Mouse (Mus musculus): Measurements from ENCODE around the gene Igsf23. TPM values are rescaled to one million over a fixed set of nuclear protein-coding genes. Genes with fewer than 3 reads are reported as not detected.

Gene Igsf23
- polyA plus RNA-seq, 1 experiment from 2014 or later = 0.18 TPM

GRCm38 (mm10) chr7:19952320-19952986 is 1.9 kb upstream of the Igsf23 start:
- no peaks in the 10 kb centered on the region for H3K9me3 ChIP-seq (replicated peaks)
- H3K9ac ChIP-seq = no peak overlapping the region
- H3K27ac ChIP-seq = no peak overlapping the region
- no peak overlapping the region for H3K4me3 ChIP-seq (replicated peaks)
- H3K4me2 ChIP-seq = no peak overlapping the region
- no peak for ATAC-seq (replicated peaks; ENCODE audit: low FRiP score)
- peaks cover 12% of the 10 kb centered on the region; the same call in 1 of the 2 replicates for H3K4me1 ChIP-seq
- 76% methylated on average over 10 of the region's 10 CpGs for WGBS
- no peaks in the 10 kb centered on the region for H3K36me3 ChIP-seq
- no peaks in the 10 kb centered on the region for H3K27me3 ChIP-seq

- Histone ChIP-seq H3K27ac (no peak overlapping the region), H3K4me2 (no peak overlapping the region), H3K4me3 (replicated peaks) (no peak overlapping the region), H3K4me1 (0 out of 2 replicates have a peak, but pooled peaks cover 12% of the 10 kb centered on the region), H3K36me3 (no peaks in the 10 kb centered on the region), H3K9me3 (replicated peaks) (no peaks in the 10 kb centered on the region), H3K9ac (no peak overlapping the region), H3K27me3 (no peaks in the 10 kb centered on the region)
- WGBS = 52% methylated on average over 10 of the region's 10 CpGs
- no peak for ATAC-seq (replicated peaks; ENCODE audit: low FRiP score)
These were observed 560 bp downstream of the Igsf23 start for GRCm38 (mm10) chr7:19949996-19950395.

DNA sequence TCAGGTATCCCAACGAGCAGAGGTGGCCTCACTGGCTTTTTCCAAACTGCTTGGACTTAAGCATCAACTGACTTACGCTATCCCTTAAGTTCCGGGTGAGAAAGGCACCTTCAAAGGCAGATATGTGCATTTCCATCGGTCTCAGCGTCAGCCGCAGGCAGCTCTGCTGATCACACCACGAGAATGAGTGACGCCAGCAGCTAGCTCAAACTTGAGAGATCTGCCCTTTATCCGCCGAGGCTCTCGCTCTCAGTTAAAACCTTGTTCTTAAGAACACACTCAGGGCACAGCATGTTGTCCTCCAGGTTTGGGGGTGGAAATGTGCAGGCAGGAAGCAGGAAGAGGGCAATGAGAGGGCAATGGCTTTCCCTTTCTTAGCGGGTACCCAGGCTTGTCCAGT is 1.6 kb downstream of the Igsf23 start:
- H3K9ac ChIP-seq = no peak overlapping the region
- 0 out of 2 replicates have a peak, but pooled peaks cover 12% of the 10 kb centered on the region for H3K4me1 ChIP-seq
- ATAC-seq (replicated peaks; ENCODE audit: low FRiP score) = no peak
- 75% methylated on average over 12 of the region's 12 CpGs for WGBS
- H3K27ac ChIP-seq = no peak overlapping the region
- H3K27me3 ChIP-seq = no peaks in the 10 kb centered on the region
- H3K9me3 ChIP-seq (replicated peaks) = no peaks in the 10 kb centered on the region
- no peak overlapping the region for H3K4me2 ChIP-seq
- no peak overlapping the region for H3K4me3 ChIP-seq (replicated peaks)
- no peaks in the 10 kb centered on the region for H3K36me3 ChIP-seq

- Histone ChIP-seq H3K4me2 (no peak overlapping the region), H3K36me3 (no peaks in the 10 kb centered on the region), H3K9me3 (replicated peaks) (no peaks in the 10 kb centered on the region), H3K4me1 (0 out of 2 replicates have a peak, but pooled peaks cover 3% of the 10 kb centered on the region), H3K4me3 (replicated peaks) (no peak overlapping the region), H3K27ac (no peak overlapping the region), H3K27me3 (no peaks in the 10 kb centered on the region), H3K9ac (no peak overlapping the region)
- no peak for ATAC-seq (replicated peaks; ENCODE audit: low FRiP score)
- WGBS = 80% methylated on average over 13 of the region's 13 CpGs
These were observed 4.6 kb downstream of the Igsf23 start for GRCm38 (mm10) chr7:19945821-19946515.

- Histone ChIP-seq H3K9ac (no peak overlapping the region), H3K27ac (no peak overlapping the region), H3K4me1 (no peaks in the 10 kb centered on the region), H3K36me3 (no peaks in the 10 kb centered on the region), H3K4me2 (no peak overlapping the region), H3K9me3 (replicated peaks) (no peaks in the 10 kb centered on the region), H3K4me3 (replicated peaks) (no peak overlapping the region), H3K27me3 (no peaks in the 10 kb centered on the region)
- 85% methylated on average over 5 of the region's 5 CpGs for WGBS
- no peak for ATAC-seq (replicated peaks; ENCODE audit: low FRiP score)
These were observed 5.4 kb downstream of the Igsf23 start for GRCm38 (mm10) chr7:19945201-19945600.

GRCm38 (mm10) chr7:19944709-19945108 is 5.8 kb downstream of the Igsf23 start:
- 90% methylated on average over 8 of the region's 8 CpGs for WGBS

DNA sequence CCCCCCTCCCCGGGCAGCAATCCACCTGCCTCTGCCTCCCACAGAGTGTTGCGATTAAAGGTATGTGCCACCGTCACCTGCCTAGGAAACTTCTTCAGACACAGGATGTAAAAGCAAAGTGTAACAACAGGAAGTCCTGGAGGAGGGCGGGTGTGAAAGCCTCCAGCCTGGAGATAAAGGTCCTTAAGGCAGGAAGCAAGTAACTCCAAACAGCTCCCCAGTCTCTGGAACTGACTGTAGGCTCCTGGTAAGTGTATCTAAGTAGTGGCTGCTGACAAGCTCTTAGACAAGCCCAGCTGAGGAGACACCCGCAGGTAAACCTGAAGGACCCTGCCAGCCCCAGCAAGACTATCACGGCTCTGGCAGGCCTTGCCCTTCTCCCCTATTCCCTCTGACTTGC is 10.3 kb downstream of the Igsf23 start:
- Histone ChIP-seq H3K9ac (no peak overlapping the region), H3K36me3 (no peaks in the 10 kb centered on the region), H3K9me3 (replicated peaks) (no peaks in the 10 kb centered on the region), H3K4me1 (0 out of 2 replicates have a peak, but pooled peaks cover 4% of the 10 kb centered on the region), H3K4me3 (replicated peaks) (no peak overlapping the region), H3K4me2 (no peak overlapping the region), H3K27ac (peak overlapping the region; percentile 22; the same call in 1 of the 2 replicates), H3K27me3 (no peaks in the 10 kb centered on the region)
- WGBS = 16% methylated on average over 5 of the region's 6 CpGs
- ATAC-seq (replicated peaks; ENCODE audit: low FRiP score) = no peak

More at GRCm38 (mm10) chr7:19944709-19945108, 5.8 kb downstream of the Igsf23 start:
- Histone ChIP-seq H3K9ac (no peak overlapping the region), H3K4me1 (0 out of 2 replicates have a peak, but pooled peaks cover 3% of the 10 kb centered on the region), H3K4me2 (no peak overlapping the region), H3K27me3 (no peaks in the 10 kb centered on the region), H3K27ac (no peak overlapping the region), H3K4me3 (replicated peaks) (no peak overlapping the region), H3K36me3 (no peaks in the 10 kb centered on the region), H3K9me3 (replicated peaks) (no peaks in the 10 kb centered on the region)
- no peak for ATAC-seq (replicated peaks; ENCODE audit: low FRiP score)

GRCm38 (mm10) chr7:19939555-19940235 is 10.9 kb downstream of the Igsf23 start:
- 0 out of 2 replicates have a peak, but pooled peaks cover 4% of the 10 kb centered on the region for H3K4me1 ChIP-seq
- no peaks in the 10 kb centered on the region for H3K27me3 ChIP-seq
- ATAC-seq (replicated peaks; ENCODE audit: low FRiP score) = peak; percentile 69
- H3K36me3 ChIP-seq = no peaks in the 10 kb centered on the region
- no peaks in the 10 kb centered on the region for H3K9me3 ChIP-seq (replicated peaks)
- no peak overlapping the region for H3K9ac ChIP-seq
- 61% methylated on average over 10 of the region's 12 CpGs for WGBS
- no peak overlapping the region for H3K4me2 ChIP-seq
- no peak overlapping the region for H3K27ac ChIP-seq
- H3K4me3 ChIP-seq (replicated peaks) = no peak overlapping the region

DNA sequence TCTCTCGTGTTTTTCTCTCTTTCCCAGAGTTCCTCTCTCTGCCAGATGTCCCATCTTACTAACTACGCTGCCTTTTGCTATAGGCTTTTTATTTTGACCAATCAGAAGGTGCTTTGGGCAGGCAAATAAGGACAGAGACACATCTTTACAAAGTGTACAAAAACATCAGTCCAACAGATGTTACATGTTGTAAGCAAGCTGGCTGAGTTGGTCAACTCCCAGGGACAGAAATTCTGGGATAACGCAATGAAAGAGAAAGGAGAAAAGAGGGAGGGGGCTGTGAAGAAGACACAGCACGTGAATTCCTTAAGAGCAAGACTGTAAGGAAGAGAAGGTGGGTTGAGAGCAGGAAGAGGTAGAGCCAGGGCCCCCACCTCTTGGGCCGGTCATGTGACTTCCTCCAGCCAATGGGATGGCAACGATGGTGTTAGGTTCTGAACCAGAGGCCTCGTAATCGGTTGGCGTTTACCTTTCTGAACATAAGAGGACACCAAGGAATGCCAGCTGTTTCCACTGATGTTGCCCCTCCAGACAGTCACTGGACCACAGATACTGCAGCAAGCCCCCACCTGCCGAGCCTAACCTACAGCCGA is 13.2 kb downstream of the Igsf23 start:
- H3K9ac ChIP-seq = no peak overlapping the region
- no peaks in the 10 kb centered on the region for H3K9me3 ChIP-seq (replicated peaks)
- no peak overlapping the region for H3K4me2 ChIP-seq
- peaks cover 12% of the 10 kb centered on the region for H3K4me1 ChIP-seq
- no peak overlapping the region for H3K27ac ChIP-seq
- H3K36me3 ChIP-seq = no peaks in the 10 kb centered on the region
- WGBS = 83% methylated on average over 11 of the region's 11 CpGs
- H3K27me3 ChIP-seq = 0 out of 2 replicates have a peak, but pooled peaks cover 3% of the 10 kb centered on the region
- no peak for ATAC-seq (replicated peaks; ENCODE audit: low FRiP score)
- no peak overlapping the region for H3K4me3 ChIP-seq (replicated peaks)

DNA sequence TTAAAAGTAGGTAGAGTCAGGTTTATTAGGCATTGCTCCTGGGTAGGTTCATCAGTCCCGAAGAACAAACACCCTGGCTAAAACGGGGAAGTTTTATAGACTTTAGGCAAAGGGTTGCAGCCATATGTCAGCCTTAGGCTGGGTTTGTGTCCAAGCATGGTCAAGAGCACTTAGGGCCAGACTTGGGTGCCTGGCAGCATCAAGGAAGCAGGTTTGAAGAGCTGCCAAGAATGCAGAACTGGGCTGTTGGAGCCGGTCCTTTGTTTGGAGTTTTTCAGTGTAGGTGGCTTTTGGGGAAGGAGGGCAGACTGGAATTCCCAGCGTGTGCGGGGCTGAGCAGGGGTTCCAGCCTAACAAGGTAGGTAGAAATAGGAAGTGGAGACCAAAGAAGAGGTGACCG is 14.6 kb downstream of the Igsf23 start:
- no peak overlapping the region for H3K4me2 ChIP-seq
- H3K27me3 ChIP-seq = peaks cover 12% of the 10 kb centered on the region
- no peak overlapping the region for H3K9ac ChIP-seq
- H3K4me1 ChIP-seq = peaks cover 16% of the 10 kb centered on the region
- no peaks in the 10 kb centered on the region for H3K9me3 ChIP-seq (replicated peaks)
- WGBS = 65% methylated on average over 6 of the region's 6 CpGs
- H3K4me3 ChIP-seq (replicated peaks) = no peak overlapping the region
- H3K27ac ChIP-seq = no peak overlapping the region
- no peak for ATAC-seq (replicated peaks; ENCODE audit: low FRiP score)
- H3K36me3 ChIP-seq = no peaks in the 10 kb centered on the region

DNA sequence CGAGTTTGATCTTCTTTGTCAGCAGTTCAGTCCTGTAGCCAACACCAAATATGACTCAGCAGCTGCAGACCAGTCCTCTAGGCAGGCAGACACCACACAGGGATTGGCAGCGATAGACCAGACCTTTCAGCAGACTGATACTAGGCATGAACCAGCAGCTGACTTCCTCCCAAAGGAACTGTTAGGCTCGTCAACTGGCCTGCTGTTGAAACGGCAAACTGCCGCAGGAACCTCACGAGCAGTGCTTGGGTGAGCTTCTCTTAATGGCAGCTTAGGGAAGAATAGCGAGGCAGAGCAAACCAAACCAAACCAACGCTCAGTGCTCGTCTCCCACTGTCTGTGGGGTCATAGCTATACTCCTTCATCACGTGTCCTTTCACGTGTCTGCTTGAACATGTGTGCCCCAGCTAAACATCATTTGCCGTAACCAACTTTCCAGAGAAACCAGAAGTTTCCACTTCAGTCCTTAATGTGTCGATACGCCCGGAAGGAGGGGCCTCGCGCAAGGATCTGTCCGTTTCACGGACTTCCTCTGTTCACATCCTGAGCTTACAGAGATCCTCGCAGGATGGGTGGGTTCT is 15.3 kb downstream of the Igsf23 start:
- ATAC-seq (replicated peaks; ENCODE audit: low FRiP score) = no peak
- Histone ChIP-seq H3K27me3 (peaks cover 12% of the 10 kb centered on the region), H3K9ac (no peak overlapping the region), H3K4me2 (no peak overlapping the region), H3K4me3 (replicated peaks) (no peak overlapping the region), H3K36me3 (no peaks in the 10 kb centered on the region), H3K9me3 (replicated peaks) (no peaks in the 10 kb centered on the region), H3K4me1 (peaks cover 16% of the 10 kb centered on the region), H3K27ac (no peak overlapping the region)
- WGBS = 67% methylated on average over 20 of the region's 20 CpGs
